Mouse (Mus musculus): Measurements from ENCODE around the gene Erbb4.

DNA sequence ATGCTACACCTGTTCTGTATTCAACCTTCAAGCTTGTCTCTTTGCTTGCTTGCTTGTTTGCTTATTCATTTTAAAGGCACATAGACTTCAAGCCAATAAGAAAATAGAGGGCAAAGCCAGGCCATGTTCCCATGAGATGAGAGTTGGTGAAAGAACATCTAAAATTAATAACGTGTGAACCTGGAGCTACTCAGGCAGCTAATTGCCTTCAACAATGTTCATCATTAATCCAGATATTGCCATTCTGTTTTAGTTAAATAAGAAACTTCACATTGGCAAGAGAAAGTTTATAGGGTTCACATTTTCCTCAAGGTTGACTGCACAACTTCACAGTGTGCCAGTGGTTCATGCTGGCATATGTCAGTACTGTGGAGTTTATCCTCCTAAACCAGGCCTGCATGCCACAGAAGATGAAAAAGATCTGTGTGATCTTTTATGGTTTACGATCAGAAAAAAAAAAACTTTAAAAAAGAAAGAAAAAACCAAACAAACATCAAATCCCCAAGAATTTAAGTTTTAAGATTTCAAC, 284.7 kb downstream of the Erbb4 start:
- TF ChIP-seq EP300 (IDR thresholded peaks at IDR 0.05) (no peak), CTCF (IDR thresholded peaks at IDR 0.05) (no peak)

Measured in lung, postnatal 0 days (tissue).